Mouse (Mus musculus) midbrain, embryonic 16.5 days (tissue): ENCODE results near the gene Gm28374. TPM values are rescaled to one million over a fixed set of nuclear protein-coding genes. Genes with fewer than 3 reads are reported as not detected.
A peak's percentile ranks its signal among the peaks of the same experiment; 100 is the strongest.

ENCODE experiments used
- ATAC-seq: fragments of 200-750 bp; cut with Nextera tagmentation; 2 replicates; pipeline ENCODE4 v1.8.0; 2017; ENCODE audit warnings: moderate TSS enrichment
- H3K27ac ChIP-seq: fragments of 300-500 bp; sonication (generic); 2 replicates; pipeline ENCODE4 v1.5.1; 2014; ENCODE audit warnings: mild to moderate bottlenecking, low read length, mixed read lengths
- H3K27me3 ChIP-seq: fragments of 300-500 bp; sonication (generic); 2 replicates; pipeline ENCODE4 v1.6.1; 2014; ENCODE audit warnings: low read depth, low read length, mixed read lengths; ENCODE audit not compliant: control insufficient read depth, insufficient read depth
- H3K36me3 ChIP-seq: fragments of 300-500 bp; sonication (generic); 2 replicates; pipeline ENCODE4 v1.6.1; 2014; ENCODE audit warnings: mild to moderate bottlenecking, low read length, moderate library complexity, mixed read lengths; ENCODE audit not compliant: control insufficient read depth, insufficient read depth
- H3K4me1 ChIP-seq: fragments of 300-500 bp; sonication (generic); 2 replicates; pipeline ENCODE4 v1.6.1; 2014; ENCODE audit warnings: mild to moderate bottlenecking, low read length, mixed read lengths; ENCODE audit not compliant: control insufficient read depth, insufficient read depth
- H3K4me2 ChIP-seq: fragments of 300-500 bp; sonication (generic); 2 replicates; pipeline ENCODE4 v1.6.1; 2014; ENCODE audit warnings: mild to moderate bottlenecking, low read length, mixed read lengths
- H3K4me3 ChIP-seq: fragments of 300-500 bp; sonication (generic); 2 replicates; pipeline ENCODE4 v1.5.1; 2014; ENCODE audit warnings: low read depth, mild to moderate bottlenecking, low read length, moderate library complexity, mixed read lengths
- H3K9ac ChIP-seq: fragments of 300-500 bp; sonication (generic); 2 replicates; pipeline ENCODE4 v1.6.1; 2014; ENCODE audit warnings: low read depth, low read length, mixed read lengths
- H3K9me3 ChIP-seq: fragments of 300-500 bp; sonication (generic); replicated peaks from 2 replicates; pipeline ENCODE4 v1.6.1; 2014; ENCODE audit warnings: mild to moderate bottlenecking, low read length, mixed read lengths; ENCODE audit not compliant: control insufficient read depth, poor library complexity, severe bottlenecking
- WGBS: fragments of 180-500 bp; shearing (Covaris S2); extraction: QIAGEN DNeasy Blood & Tissue Kit; methylation state at CpG from one replicate; pipeline ENCODE4 v1.1.7; 2014; 5-methylcytosine and 5-hydroxymethylcytosine counted together
- polyA plus RNA-seq: library from polyadenylated mRNA; unstranded; fragments of >200 nt; fragmentation: Nextera tagmentation; extraction: Ambion mirVana; gene quantifications from 2 replicates; pipeline ENCODE4 v1.2.1, GENCODE M21; 2015

The Gm28374 gene
- polyA plus RNA-seq, 1 experiment from 2014 or later = 0.85 TPM

GRCm38 (mm10) chr19:6062418-6062817, 19.6 kb downstream of the Gm28374 start:
- H3K9ac ChIP-seq = peak overlapping the region; percentile 98
- peak overlapping the region; percentile 88 for H3K4me3 ChIP-seq
- peaks cover 42% of the 10 kb centered on the region for H3K4me1 ChIP-seq
- no peak for ATAC-seq
- H3K9me3 ChIP-seq = no peaks in the 10 kb centered on the region
- H3K36me3 ChIP-seq = no peaks in the 10 kb centered on the region
- H3K27me3 ChIP-seq = no peaks in the 10 kb centered on the region
- 67% methylated on average over 5 of the region's 5 CpGs for WGBS
- H3K4me2 ChIP-seq = peak overlapping the region; percentile 100
- no peak overlapping the region for H3K27ac ChIP-seq

DNA sequence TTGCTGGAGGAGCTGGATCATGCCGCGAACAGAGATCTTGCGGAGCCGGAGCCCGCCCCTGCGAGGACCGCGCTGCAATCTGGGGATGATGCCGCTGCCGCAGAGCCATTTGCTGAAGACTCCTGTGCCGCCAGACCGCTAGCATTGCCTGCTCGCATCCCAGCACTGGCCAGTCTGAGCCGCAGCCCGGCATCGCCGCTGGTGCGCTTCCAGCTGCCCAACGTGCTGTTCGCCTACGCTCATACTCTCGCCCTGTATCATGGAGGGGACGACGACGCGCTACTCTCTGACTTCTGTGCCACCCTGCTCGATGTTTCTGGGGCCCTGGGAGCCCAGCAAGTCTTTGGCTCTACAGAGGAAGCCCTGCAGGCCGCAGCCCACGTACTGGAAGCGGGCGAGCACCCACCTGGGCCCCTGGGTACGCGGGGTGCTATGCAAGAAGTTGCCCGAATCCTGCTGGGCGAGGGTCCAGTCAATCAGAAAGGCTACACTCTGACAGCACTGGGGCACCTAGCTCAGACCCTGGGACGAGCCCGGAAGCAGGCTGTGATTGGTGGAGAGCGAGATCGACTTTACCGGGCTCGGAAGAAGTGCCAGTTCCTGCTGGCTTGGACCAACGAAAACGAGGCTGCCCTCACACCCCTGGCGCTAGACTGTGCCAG, 20.3 kb downstream of the Gm28374 start:
- Histone ChIP-seq H3K9me3 (no peaks in the 10 kb centered on the region), H3K27me3 (no peaks in the 10 kb centered on the region), H3K36me3 (no peaks in the 10 kb centered on the region), H3K4me3 (peak overlapping the region; percentile 88), H3K27ac (peak overlapping the region; percentile 92), H3K4me2 (peak overlapping the region; percentile 100), H3K9ac (peak overlapping the region; percentile 98), H3K4me1 (peaks cover 45% of the 10 kb centered on the region)
- ATAC-seq = no peak
- WGBS = 2% methylated on average over 44 of the region's 44 CpGs

DNA sequence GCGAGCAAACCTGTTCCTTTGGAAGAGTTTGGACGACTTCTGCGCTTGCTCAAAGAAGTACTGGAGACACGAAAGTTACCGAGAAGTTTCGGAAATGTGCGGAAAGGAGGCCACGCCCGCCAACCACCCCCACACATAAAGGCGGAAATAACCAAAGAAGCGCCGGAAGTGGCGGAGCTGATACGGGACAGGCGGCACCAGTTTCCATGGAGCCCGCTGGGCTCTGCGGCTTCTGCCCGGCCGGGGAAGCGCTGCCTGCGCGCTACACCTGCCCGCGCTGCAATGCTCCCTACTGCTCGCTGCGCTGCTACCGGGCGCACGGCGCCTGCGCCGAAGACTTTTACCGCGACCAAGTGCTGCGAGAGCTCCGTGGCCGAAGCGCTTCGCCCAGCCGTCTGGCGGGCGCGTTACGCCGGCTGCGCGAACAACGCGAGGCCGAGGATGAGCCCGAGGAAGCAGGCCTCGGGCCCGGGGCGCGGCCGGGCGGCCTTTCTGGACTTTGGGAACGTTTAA, 21.0 kb downstream of the Gm28374 start, which contains the start of gene Znhit2:
Gene Znhit2 (plus strand): TSS at position 172 of the 513 bp plus-strand sequence.
- peak within 1 kb of the TSS; percentile 100 for H3K4me2 ChIP-seq
- H3K27ac ChIP-seq = peak within 1 kb of the TSS; percentile 92
- under 1% methylated on average over 57 of the region's 58 CpGs for WGBS
- no peaks in the 10 kb centered on the region for H3K27me3 ChIP-seq
- ATAC-seq = peak; percentile 76
- no peaks in the 10 kb centered on the region for H3K9me3 ChIP-seq
- H3K4me1 ChIP-seq = peaks cover 45% of the 10 kb centered on the region
- H3K36me3 ChIP-seq = no peaks in the 10 kb centered on the region
- H3K9ac ChIP-seq = peak within 1 kb of the TSS; percentile 98
- peak within 1 kb of the TSS; percentile 88 for H3K4me3 ChIP-seq

GRCm38 (mm10) chr19:6058966-6059365, 23.1 kb downstream of the Gm28374 start:
- ATAC-seq = no peak
- peaks cover 7% of the 10 kb centered on the region for H3K36me3 ChIP-seq
- no peaks in the 10 kb centered on the region for H3K9me3 ChIP-seq
- H3K4me2 ChIP-seq = peak overlapping the region; percentile 88
- no peak overlapping the region for H3K27ac ChIP-seq
- no peak overlapping the region for H3K9ac ChIP-seq
- H3K27me3 ChIP-seq = no peaks in the 10 kb centered on the region
- H3K4me3 ChIP-seq = no peak overlapping the region; the same call in 1 of the 2 replicates
- WGBS = 91% methylated on average over 5 of the region's 5 CpGs
- peaks cover 38% of the 10 kb centered on the region for H3K4me1 ChIP-seq

DNA sequence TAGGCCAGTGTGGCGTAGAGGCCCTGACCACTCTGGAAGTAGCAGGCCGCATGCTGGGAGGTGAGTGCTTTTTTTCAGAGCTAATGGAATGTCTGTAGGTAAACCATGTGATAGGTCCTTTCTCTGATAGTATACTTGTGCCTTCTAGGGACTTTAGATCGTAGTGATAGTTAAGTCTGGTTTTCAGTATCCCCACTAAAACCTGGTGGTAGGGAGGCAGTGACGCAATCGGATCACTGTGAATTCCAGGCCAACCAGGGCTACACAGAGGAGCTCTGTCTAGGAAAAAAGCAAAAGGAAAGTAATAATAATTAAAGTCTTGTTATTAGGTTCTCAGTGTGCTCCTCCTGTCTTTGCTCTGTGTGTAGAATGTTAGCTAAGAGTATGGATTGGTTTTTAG, 23.5 kb downstream of the Gm28374 start:
- no peak for ATAC-seq
- Histone ChIP-seq H3K27ac (no peak overlapping the region), H3K4me2 (peak overlapping the region; percentile 88), H3K27me3 (no peaks in the 10 kb centered on the region), H3K4me1 (peaks cover 38% of the 10 kb centered on the region), H3K9ac (peak overlapping the region; percentile 91), H3K9me3 (no peaks in the 10 kb centered on the region), H3K36me3 (peaks cover 11% of the 10 kb centered on the region), H3K4me3 (peak overlapping the region; percentile 67)
- WGBS = 41% methylated on average over 5 of the region's 5 CpGs

DNA sequence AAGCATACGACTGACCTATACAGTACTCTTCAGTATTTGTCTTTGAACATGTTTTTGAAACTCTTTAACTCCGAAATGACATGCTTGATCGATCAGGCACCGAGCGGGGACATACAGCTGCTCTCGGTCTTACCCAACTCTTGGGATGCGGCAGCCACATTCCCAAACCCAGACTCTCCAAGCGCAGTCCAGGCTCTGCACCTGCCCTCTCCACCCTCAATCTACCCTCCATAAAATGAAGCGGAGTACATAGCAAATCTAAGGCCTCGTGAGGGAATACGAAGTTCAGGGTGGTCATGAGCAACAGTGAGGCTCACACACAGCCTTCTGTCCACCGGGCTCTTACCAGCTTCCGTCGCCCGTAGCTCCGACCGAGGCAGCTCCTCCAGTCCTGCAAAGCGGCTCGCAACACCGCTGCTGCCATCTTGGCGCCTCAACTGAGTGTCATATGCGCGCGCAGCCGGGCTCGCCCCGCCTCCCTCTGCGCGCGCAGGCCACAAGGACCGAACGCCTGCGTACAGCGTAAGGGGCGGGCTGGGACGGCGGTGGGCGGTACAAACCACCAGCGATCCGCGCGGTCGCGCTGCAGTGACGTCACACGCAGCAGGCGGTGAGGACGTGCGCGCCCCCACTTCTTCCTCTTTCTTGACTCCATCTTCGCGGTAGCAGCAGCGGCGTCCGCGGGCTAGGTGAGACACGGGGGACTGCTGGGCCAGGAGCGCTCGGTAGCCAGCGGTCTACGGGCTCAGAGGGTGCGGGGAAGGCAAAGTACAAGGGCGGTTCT, 24.6 kb downstream of the Gm28374 start, which contains the start of the genes Mrpl49 and Fau:
Gene Mrpl49 (minus strand): TSS at position 473 of the 784 bp plus-strand sequence.
Gene Fau (plus strand): TSS at position 532 of the 784 bp plus-strand sequence.
- H3K27me3 ChIP-seq = no peaks in the 10 kb centered on the region
- H3K9ac ChIP-seq = peak within 1 kb of the TSS; percentile 91
- peak within 1 kb of the TSS; percentile 86 for H3K27ac ChIP-seq
- under 1% methylated on average over 62 of the region's 63 CpGs for WGBS
- ATAC-seq = peak; percentile 79
- H3K4me1 ChIP-seq = peaks cover 31% of the 10 kb centered on the region
- H3K9me3 ChIP-seq = no peaks in the 10 kb centered on the region
- peak within 1 kb of the TSS; percentile 88 for H3K4me2 ChIP-seq
- peak within 1 kb of the TSS; percentile 67 for H3K4me3 ChIP-seq
- H3K36me3 ChIP-seq = peaks cover 18% of the 10 kb centered on the region

DNA sequence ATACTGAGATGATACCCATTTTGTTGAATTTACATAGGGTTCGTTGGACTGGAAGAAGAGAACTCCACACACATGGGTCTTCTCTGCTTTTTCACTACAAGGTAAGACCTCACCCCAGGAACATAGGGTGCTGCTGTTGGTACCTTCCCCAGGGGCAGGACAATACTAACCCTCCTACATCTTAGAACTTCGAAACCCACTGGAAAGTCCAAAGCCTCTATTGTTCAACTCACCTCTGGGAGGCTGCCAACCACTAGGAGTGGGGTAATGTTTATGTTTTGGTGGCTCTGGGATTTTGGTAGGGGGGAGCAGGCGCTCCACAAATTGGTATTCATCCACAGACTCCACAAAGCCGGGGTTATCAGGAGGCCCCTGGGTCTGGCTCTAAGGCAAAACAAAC, 25.4 kb downstream of the Gm28374 start:
- Histone ChIP-seq H3K9me3 (no peaks in the 10 kb centered on the region), H3K4me2 (peak overlapping the region; percentile 88), H3K27ac (no peak overlapping the region), H3K36me3 (peaks cover 22% of the 10 kb centered on the region), H3K9ac (peak overlapping the region; percentile 68), H3K27me3 (no peaks in the 10 kb centered on the region), H3K4me3 (peak overlapping the region; percentile 67), H3K4me1 (peaks cover 24% of the 10 kb centered on the region)
- WGBS = 50% methylated on average over 4 of the region's 4 CpGs
- ATAC-seq = no peak

DNA sequence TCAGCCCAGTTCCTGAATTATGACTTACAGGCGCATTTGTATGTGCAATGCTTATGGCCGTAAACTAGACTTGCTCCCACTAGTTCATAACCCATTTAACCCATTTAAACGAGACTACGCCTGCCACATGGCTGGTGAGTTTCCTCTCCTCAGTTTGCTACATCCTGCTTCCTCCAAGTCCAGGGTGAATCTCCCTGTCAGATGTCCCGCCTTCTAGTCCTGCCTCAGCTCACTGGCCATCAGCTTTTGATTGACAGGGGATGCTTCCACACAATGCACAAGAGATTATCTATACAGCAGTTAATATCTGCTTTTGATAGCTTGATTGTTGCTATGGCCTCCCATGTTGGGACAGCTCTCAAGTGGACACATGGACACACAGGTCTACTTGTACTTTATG, 27.8 kb downstream of the Gm28374 start:
- WGBS = 89% methylated on average over 5 of the region's 5 CpGs
- no peak overlapping the region for H3K27ac ChIP-seq
- H3K36me3 ChIP-seq = peaks cover 42% of the 10 kb centered on the region
- H3K4me3 ChIP-seq = no peak overlapping the region
- peaks cover 20% of the 10 kb centered on the region for H3K4me1 ChIP-seq
- no peak overlapping the region for H3K4me2 ChIP-seq
- no peak for ATAC-seq
- H3K9ac ChIP-seq = no peak overlapping the region
- H3K9me3 ChIP-seq = no peaks in the 10 kb centered on the region
- H3K27me3 ChIP-seq = no peaks in the 10 kb centered on the region
